Mouse (Mus musculus) liver, adult 2 months (tissue): Measurements from ENCODE around the gene Phf21a. TPM values are rescaled to one million over a fixed set of nuclear protein-coding genes. Genes with fewer than 3 reads are reported as not detected.

Experiments used
- DNase-seq: peaks from one replicate; pipeline ENCODE4 v3.0.0-alpha.2; 2011; ENCODE audit warnings: low read depth, low spot score; ENCODE audit errors: extremely low read depth
- H3K27ac ChIP-seq: fragments of 200-500 bp; replicated peaks from 2 replicates; pipeline ENCODE4 v1.5.1; 2012; ENCODE audit warnings: low read depth, mild to moderate bottlenecking, control low read depth, inconsistent platforms, low read length; ENCODE audit not compliant: insufficient read depth
- H3K27me3 ChIP-seq: fragments of 200-500 bp; 2 replicates; pipeline ENCODE4 v1.6.1; 2012; ENCODE audit warnings: mild to moderate bottlenecking, moderate library complexity, low read length, inconsistent platforms; ENCODE audit not compliant: control insufficient read depth, insufficient read depth
- H3K36me3 ChIP-seq: fragments of 200-500 bp; 2 replicates; pipeline ENCODE4 v1.6.1; 2012; ENCODE audit warnings: low read length, inconsistent platforms; ENCODE audit not compliant: control insufficient read depth, insufficient read depth
- H3K4me1 ChIP-seq: fragments of 200-500 bp; 2 replicates; pipeline ENCODE4 v1.6.1; 2011; ENCODE audit warnings: low read length; ENCODE audit not compliant: control insufficient read depth, insufficient read depth
- H3K4me3 ChIP-seq: fragments of 200-500 bp; 2 replicates; pipeline ENCODE4 v1.5.1; 2011; ENCODE audit warnings: low read depth, mild to moderate bottlenecking, control low read depth, low read length, moderate library complexity; ENCODE audit not compliant: insufficient read depth
- H3K79me2 ChIP-seq: fragments of 200-500 bp; 2 replicates; pipeline ENCODE4 v1.6.1; 2012; ENCODE audit warnings: inconsistent platforms, mild to moderate bottlenecking, low read length, moderate library complexity; ENCODE audit not compliant: control insufficient read depth, insufficient read depth
- H3K9ac ChIP-seq: fragments of 200-500 bp; 2 replicates; pipeline ENCODE4 v1.6.1; 2012; ENCODE audit warnings: low read depth, mild to moderate bottlenecking, control low read depth, inconsistent platforms, low read length
- CTCF ChIP-seq: fragments of 200-500 bp; IDR thresholded peaks from 2 replicates; pipeline ENCODE4 v1.5.1; 2011; ENCODE audit warnings: low read depth, low read length, control low read depth
- POLR2A ChIP-seq: fragments of 200-500 bp; IDR thresholded peaks from 2 replicates; pipeline ENCODE4 v1.6.1; 2011; ENCODE audit warnings: low read length, control low read depth; ENCODE audit not compliant: insufficient read depth; ENCODE audit errors: extremely low read depth
- WGBS: fragments of 180-500 bp; shearing (Covaris S2); methylation state at CpG from one replicate; pipeline ENCODE4 v1.1.7; 2018; 5-methylcytosine and 5-hydroxymethylcytosine counted together
- polyA plus RNA-seq: library from polyadenylated mRNA; depleted of rRNA; stranded (reverse); fragments of >200 nt; gene quantifications from 2 replicates; pipeline ENCODE4 v1.2.3, GENCODE M21; 2012
- total RNA-seq: library from RNA; depleted of rRNA; stranded (reverse); fragments of >200 nt; gene quantifications from 2 replicates; pipeline ENCODE4 v1.2.3, GENCODE M21; 2014

Phf21a gene
- total and polyA plus RNA-seq, 2 experiments = 11.4 to 14.5 TPM

DNA sequence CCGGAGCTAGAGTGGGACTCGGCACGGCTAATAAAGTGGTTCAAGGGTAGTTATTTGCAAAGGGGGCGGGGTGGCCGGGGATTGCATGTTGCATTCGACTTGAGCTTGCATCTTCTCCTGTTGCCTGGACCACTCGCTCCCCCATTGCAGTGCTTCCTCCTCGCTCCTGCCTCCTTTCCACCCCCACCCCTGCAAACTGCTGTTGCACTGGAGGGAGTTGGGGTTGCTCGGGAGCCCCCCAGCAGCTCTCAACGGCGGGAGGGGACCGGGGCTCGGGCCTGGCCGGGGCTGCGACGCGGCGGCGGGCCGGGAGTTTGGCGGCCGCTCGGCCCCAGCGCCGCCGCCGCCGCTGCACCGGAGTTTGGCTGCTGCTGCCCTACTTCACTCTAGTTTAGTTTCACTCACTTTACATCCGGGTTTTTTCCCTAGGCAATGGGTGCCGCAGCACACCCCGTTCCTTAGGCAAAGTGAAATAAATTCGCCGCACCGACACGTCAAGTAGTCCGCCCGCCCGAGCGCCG, 90.1 kb downstream of the Phf21a start:
- H3K36me3 ChIP-seq = no peaks in the 10 kb centered on the region
- peak overlapping the region; percentile 91 for H3K9ac ChIP-seq
- peaks cover 5% of the 10 kb centered on the region; the same call in 1 of the 2 replicates for H3K4me1 ChIP-seq
- TF ChIP-seq CTCF (no peak), POLR2A (peak; percentile 46; the same call in 1 of the 2 replicates)
- H3K27ac ChIP-seq = peak overlapping the region; percentile 82
- DNase-seq = peak; percentile 85
- peaks cover 3% of the 10 kb centered on the region; the same call in 1 of the 2 replicates for H3K79me2 ChIP-seq
- no peaks in the 10 kb centered on the region for H3K27me3 ChIP-seq
- WGBS = under 1% methylated on average over 41 of the region's 41 CpGs
- H3K4me3 ChIP-seq = peak overlapping the region; percentile 80

DNA sequence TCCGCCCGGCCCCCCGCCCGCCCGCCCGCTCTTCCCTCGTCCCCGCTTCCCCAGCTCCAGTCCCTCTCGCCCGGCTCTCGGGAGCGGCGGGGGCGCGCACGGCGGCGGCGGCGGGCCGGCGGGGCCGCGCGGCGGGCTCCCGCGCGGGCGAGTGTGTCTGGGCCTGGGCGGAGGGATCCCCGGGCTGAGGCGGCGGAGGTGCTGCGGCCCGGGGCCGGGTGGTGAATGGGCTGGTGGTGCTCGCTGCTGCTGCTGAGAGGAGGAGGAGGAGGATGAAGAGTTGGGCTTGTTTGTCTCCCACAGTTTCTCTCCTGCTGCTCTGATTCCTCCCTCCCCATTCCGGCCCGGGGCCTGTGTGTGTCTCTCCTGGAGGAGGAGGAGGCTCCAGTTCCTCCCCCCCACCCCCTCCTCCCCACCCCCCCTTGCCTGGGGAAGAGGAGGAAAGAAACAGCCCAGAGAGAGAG, 90.7 kb downstream of the Phf21a start:
- H3K79me2 ChIP-seq = peaks cover 3% of the 10 kb centered on the region; the same call in 1 of the 2 replicates
- H3K27me3 ChIP-seq = no peaks in the 10 kb centered on the region
- peaks cover 5% of the 10 kb centered on the region; the same call in 1 of the 2 replicates for H3K4me1 ChIP-seq
- peak overlapping the region; percentile 80 for H3K4me3 ChIP-seq
- TF ChIP-seq CTCF = no peak
- TF ChIP-seq POLR2A = peak; percentile 57; the same call in 1 of the 2 replicates
- DNase-seq = peak; percentile 67
- peak overlapping the region; percentile 69 for H3K9ac ChIP-seq
- WGBS = 1% methylated on average over 26 of the region's 40 CpGs
- H3K36me3 ChIP-seq = no peaks in the 10 kb centered on the region
- peak overlapping the region; percentile 93 for H3K27ac ChIP-seq

DNA sequence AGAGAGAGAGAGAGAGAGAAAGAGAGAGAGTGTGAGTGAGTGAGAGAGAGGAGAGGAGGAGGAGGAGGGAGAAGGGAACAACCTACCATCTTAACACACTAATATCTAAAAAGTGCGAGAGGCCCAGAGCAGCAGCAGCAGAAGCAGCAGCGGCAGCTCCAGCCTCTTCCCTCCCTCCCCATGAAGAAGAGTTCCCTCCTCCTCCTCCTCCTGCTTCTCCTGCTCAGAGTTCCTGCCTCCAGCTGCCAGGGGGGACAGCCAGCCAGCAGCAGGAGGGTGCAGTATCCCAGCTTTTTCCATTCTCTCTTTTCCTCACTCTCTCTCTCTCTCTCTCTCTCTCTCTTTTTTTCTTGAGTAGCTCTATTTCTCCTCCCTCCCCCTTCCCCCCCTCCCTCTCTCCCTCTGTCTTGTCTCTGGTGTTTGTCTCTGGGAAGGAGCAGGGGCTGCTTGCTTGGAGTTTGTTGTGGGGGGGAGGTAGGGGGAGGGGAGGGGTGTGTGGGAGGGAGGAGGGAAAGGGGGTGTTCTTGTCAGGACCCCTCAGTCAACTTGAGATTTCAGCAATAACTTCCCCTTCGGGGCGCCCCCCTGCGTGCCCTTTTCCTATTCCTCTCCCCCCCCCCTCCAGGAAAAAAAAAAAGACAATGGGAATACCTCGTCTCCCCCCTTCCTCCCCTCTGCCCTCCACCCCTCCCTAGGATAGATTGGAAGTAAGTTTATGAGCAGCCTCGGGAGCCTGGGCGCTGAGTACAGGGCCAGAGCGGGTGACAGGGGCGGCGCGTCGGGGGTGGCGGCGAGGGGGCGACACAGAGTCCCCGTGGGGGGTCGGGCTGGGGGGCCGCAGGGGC, 91.4 kb downstream of the Phf21a start:
- H3K9ac ChIP-seq = peak overlapping the region; percentile 68
- no peaks in the 10 kb centered on the region for H3K36me3 ChIP-seq
- H3K27ac ChIP-seq = peak overlapping the region; percentile 93
- H3K27me3 ChIP-seq = no peaks in the 10 kb centered on the region
- peak overlapping the region; percentile 80 for H3K4me3 ChIP-seq
- peaks cover 3% of the 10 kb centered on the region; the same call in 1 of the 2 replicates for H3K4me1 ChIP-seq
- H3K79me2 ChIP-seq = peaks cover 3% of the 10 kb centered on the region; the same call in 1 of the 2 replicates
- 1% methylated on average over 15 of the region's 19 CpGs for WGBS
- TF ChIP-seq CTCF = no peak
- no peak for TF ChIP-seq POLR2A
- DNase-seq = no peak

DNA sequence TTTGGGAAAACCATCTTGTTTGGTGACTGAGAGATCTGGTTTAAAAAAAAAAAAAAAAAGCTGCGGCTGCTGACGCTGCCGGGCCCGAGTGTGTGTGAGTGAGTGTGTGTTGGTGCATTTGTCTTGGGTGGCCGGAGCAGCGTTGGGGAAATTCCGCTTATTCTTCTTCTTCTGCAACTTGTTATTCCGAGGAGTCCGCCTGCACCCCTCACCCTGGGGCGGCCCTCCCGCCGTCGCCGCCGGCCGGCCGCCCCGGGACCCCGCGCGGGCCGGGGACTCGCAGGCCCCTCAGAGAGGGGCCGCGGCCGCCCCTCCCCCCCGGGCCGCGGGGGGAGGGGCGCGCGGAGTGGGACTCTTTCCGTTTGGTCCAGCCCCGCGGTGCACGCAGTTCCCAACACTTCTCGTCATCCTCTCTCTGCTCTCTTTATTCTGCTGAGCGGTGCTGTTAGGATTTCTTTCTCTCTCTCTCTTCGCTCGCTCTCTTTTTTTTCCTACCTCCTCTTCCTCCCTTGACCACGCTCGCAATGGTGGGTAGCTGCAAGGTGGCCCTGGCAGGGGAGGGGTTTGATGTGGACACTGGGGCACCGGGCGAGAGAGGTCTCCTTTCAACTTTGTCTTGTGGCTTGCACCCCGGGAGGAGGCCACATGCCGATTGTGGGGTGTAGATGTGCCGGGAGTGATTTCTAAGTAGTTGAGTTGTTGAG, 92.3 kb downstream of the Phf21a start:
- H3K9ac ChIP-seq = peak overlapping the region; percentile 88
- under 1% methylated on average over 46 of the region's 47 CpGs for WGBS
- no peak for DNase-seq
- peaks cover 5% of the 10 kb centered on the region; the same call in 1 of the 2 replicates for H3K79me2 ChIP-seq
- H3K27me3 ChIP-seq = no peaks in the 10 kb centered on the region
- TF ChIP-seq POLR2A = no peak
- TF ChIP-seq CTCF = no peak
- no peaks in the 10 kb centered on the region for H3K36me3 ChIP-seq
- peak overlapping the region; percentile 85 for H3K27ac ChIP-seq
- H3K4me3 ChIP-seq = peak overlapping the region; percentile 80
- H3K4me1 ChIP-seq = peaks cover 3% of the 10 kb centered on the region; the same call in 1 of the 2 replicates

GRCm38 (mm10) chr2:92185766-92186450, 93.0 kb downstream of the Phf21a start:
- H3K36me3 ChIP-seq = no peaks in the 10 kb centered on the region
- no peaks in the 10 kb centered on the region for H3K27me3 ChIP-seq
- peak overlapping the region; percentile 85 for H3K27ac ChIP-seq
- H3K4me1 ChIP-seq = peaks cover 3% of the 10 kb centered on the region; the same call in 1 of the 2 replicates
- TF ChIP-seq CTCF (no peak), POLR2A (no peak)
- WGBS = 16% methylated on average over 11 of the region's 11 CpGs
- H3K79me2 ChIP-seq = peaks cover 5% of the 10 kb centered on the region; the same call in 1 of the 2 replicates
- H3K4me3 ChIP-seq = peak overlapping the region; percentile 80
- H3K9ac ChIP-seq = peak overlapping the region; percentile 88
- peak; percentile 39 for DNase-seq
